Mouse (Mus musculus): ENCODE results near the gene Pebp1. TPM values are rescaled to one million over a fixed set of nuclear protein-coding genes. Genes with fewer than 3 reads are reported as not detected.

Pebp1 gene
- 636 and 699 TPM in 2 replicates for polyA plus RNA-seq (2015; fragmentation: Nextera tagmentation; extraction: Ambion mirVana)

DNA sequence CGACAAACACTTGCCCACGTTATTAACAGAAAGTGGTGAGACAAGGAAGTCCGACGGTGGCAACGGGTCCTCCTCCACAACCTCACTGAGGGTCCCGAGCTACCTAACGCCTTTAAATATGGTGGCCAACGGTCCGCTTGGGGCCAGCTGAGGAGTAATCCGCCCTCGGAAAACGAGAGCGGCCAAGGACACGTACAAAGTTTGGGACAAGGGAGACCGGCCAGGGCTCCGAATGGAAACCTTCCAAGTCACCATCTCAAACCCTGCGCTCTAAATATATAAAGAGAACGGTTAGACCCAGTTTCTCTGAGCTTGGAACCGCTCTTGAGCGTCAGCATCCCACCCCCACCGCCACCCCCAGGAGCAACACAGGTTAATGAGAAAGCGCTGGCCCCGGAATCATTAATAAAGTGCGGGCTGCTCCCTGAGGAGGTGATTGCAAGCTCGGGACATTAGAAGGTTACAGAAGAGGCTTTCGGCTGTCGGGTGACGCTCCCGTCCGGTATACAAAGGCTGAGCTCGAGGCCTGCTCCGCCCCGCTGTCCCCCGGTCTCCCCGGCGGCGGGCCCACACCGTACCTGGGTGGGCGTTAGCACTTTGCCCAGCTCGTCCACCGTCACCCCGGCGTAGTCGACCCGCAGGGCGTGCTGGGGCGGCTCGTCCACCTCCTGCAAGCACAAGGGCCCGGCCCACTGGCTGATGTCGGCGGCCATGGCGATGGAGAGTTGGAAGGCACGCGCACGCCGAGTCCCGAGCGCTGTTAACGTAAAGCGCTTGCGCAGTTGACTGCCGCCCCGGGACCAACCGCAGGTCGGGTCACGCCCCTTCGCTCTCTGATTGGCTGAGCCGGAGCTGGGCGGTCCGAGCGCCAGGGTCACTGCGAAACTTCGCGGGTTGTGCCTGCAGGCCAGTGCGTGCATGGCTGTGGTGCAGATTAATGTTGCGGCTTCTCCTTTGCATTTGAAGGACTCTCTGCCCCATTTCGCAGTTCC is at the start of gene Pebp1:
TSS of gene Pebp1 (minus strand) at position 795 of the 992 bp plus-strand sequence.
- peak within 1 kb of the TSS; percentile 86 for H3K4me3 ChIP-seq (ENCODE audit: low read length)
- peaks cover 18% of the 10 kb centered on the region for H3K4me1 ChIP-seq (ENCODE audit: control insufficient read depth, insufficient read depth, low read length)
- no peaks in the 10 kb centered on the region for H3K9me3 ChIP-seq (ENCODE audit: control insufficient read depth, low read length)
- H3K9ac ChIP-seq (ENCODE audit: low read depth, low read length) = peak within 1 kb of the TSS; percentile 92
- peak within 1 kb of the TSS; percentile 63 for H3K27ac ChIP-seq (ENCODE audit: low read length)
- no peaks in the 10 kb centered on the region for H3K27me3 ChIP-seq (replicated peaks; ENCODE audit: control insufficient read depth, insufficient read depth, low read length)
- WGBS = under 1% methylated on average over 62 of the region's 77 CpGs
- H3K4me2 ChIP-seq (ENCODE audit: low read depth, low read length) = peak within 1 kb of the TSS; percentile 63
- H3K36me3 ChIP-seq (ENCODE audit: control insufficient read depth, insufficient read depth, low read length) = 0 out of 2 replicates have a peak, but pooled peaks cover 7% of the 10 kb centered on the region
- peak; percentile 99 for ATAC-seq

DNA sequence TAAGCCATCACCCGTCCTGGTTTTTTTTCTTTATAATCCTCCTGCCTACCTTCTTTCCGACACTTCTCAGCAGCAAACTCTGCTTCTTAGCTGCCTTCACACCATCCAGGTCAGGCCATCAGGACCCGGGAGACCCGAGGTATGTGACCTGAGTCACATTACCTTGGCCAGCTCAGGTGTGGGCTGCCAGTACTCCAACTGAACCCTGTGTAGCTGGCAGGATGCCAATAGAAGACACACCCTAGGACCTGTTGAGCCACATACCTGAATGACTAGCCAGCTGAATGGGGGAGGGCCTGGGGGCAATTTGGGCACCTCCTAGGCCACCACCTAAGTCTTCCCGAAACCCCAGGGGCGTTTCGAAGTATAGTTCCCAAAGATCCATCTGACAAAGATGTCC is 43.0 kb upstream of the Pebp1 start:
- 70% methylated on average over 7 of the region's 7 CpGs for WGBS
- Histone ChIP-seq H3K9me3 (ENCODE audit: control insufficient read depth, low read length) (peaks cover 3% of the 10 kb centered on the region; the same call in 1 of the 2 replicates), H3K27ac (ENCODE audit: low read length) (no peak overlapping the region), H3K9ac (ENCODE audit: low read depth, low read length) (no peak overlapping the region), H3K27me3 (replicated peaks; ENCODE audit: control insufficient read depth, insufficient read depth, low read length) (no peaks in the 10 kb centered on the region), H3K4me2 (ENCODE audit: low read depth, low read length) (no peak overlapping the region), H3K36me3 (ENCODE audit: control insufficient read depth, insufficient read depth, low read length) (peaks cover 5% of the 10 kb centered on the region), H3K4me3 (ENCODE audit: low read length) (no peak overlapping the region), H3K4me1 (ENCODE audit: control insufficient read depth, insufficient read depth, low read length) (peaks cover 5% of the 10 kb centered on the region; the same call in 1 of the 2 replicates)
- peak; percentile 79 for ATAC-seq

DNA sequence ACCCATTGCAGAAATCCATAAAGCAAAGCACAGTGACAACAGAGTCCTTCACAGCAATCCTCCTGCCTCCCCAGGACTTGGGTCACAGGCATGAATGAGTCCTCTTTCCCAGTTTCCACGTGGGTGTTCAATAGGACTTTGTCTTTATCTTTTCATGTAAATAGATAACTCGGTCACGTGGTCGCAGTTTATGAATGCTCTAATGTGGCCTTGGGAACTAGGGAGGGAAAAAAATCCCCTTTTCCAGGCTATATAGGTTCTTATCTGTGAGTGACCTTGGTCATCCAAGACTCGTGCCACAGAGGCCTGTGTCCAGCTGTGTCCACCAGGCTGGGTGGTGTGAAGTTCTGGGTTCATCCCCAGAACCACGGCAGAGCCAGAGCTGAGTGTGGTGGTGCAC is 39.0 kb upstream of the Pebp1 start:
- Histone ChIP-seq H3K27ac (ENCODE audit: low read length) (peak overlapping the region; percentile 53; the same call in 1 of the 2 replicates), H3K36me3 (ENCODE audit: control insufficient read depth, insufficient read depth, low read length) (no peaks in the 10 kb centered on the region), H3K9me3 (ENCODE audit: control insufficient read depth, low read length) (no peaks in the 10 kb centered on the region), H3K4me1 (ENCODE audit: control insufficient read depth, insufficient read depth, low read length) (peaks cover 5% of the 10 kb centered on the region; the same call in 1 of the 2 replicates), H3K4me3 (ENCODE audit: low read length) (no peak overlapping the region), H3K9ac (ENCODE audit: low read depth, low read length) (no peak overlapping the region), H3K4me2 (ENCODE audit: low read depth, low read length) (no peak overlapping the region), H3K27me3 (replicated peaks; ENCODE audit: control insufficient read depth, insufficient read depth, low read length) (no peaks in the 10 kb centered on the region)
- peak; percentile 62 for ATAC-seq
- 48% methylated on average over 6 of the region's 6 CpGs for WGBS

DNA sequence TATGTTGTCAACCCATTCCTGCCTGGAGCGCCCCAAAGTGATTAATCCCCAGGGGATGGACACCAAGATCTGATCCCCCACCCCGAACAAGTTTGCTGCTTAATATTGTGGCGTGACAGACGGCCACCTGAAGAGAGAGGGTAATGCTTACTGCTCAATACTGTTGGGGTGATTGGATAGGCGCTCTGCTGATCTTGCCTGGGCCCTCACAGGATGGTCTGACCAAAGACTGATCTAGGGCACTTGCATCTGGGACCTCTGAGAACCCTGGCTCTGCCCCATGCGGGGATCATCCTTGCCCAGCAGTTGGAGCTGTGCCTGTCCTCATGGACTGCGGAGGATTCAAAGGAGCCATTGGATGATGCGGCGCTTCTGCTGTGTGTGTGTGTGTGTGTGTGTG is 36.3 kb upstream of the Pebp1 start:
- Histone ChIP-seq H3K4me1 (ENCODE audit: control insufficient read depth, insufficient read depth, low read length) (peaks cover 16% of the 10 kb centered on the region), H3K36me3 (ENCODE audit: control insufficient read depth, insufficient read depth, low read length) (no peaks in the 10 kb centered on the region), H3K27ac (ENCODE audit: low read length) (no peak overlapping the region), H3K27me3 (replicated peaks; ENCODE audit: control insufficient read depth, insufficient read depth, low read length) (no peaks in the 10 kb centered on the region), H3K9me3 (ENCODE audit: control insufficient read depth, low read length) (no peaks in the 10 kb centered on the region), H3K9ac (ENCODE audit: low read depth, low read length) (no peak overlapping the region), H3K4me2 (ENCODE audit: low read depth, low read length) (no peak overlapping the region), H3K4me3 (ENCODE audit: low read length) (no peak overlapping the region)
- WGBS = 85% methylated on average over 9 of the region's 9 CpGs
- no peak for ATAC-seq

DNA sequence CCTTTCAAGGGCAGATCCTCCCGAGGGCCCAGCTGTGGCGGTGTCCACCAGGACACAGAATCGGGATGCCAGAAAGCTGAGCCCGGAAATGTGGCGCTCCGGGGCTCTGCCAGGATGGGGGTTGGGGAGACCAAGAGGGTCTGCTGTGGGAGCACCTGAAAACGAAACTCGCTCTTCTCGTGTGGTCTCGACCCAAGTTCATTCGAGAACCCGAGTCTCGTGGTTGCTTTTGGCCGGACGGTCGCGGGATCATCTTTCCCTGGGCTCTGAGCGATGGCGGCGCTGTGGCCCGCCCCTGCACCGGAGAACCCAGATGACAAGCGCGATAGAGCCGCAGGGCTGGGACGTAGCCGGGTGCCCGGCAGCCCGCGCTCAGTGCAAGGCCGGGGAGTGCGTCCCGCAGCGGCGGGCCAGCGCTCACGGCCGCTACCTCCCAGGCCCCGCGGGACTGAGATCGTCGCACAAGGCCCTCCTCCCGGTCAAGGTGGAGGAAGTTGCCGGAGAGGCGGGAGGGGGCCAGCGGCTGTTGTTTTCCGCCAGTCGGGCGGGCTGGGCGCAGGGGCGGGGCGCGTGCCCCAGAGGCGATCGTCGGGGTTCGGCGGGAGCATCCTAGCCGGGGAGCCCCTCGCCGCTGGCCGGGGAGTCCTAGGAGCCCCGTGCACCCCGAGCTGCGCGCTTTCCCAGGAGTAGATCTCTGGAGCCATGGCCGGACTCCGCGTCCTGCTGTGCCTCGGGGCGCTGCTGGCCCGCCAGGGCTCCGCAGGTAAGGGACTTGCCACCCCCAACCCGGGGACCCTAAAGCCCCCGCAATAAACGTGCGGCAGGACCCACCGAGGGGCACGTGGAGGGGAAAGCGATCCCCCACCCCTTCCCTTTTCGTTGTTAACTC is 31.6 kb upstream of the Pebp1 start, which contains the start of gene Vsig10:
TSS of gene Vsig10 (plus strand) at position 343 of the 889 bp plus-strand sequence.
- no peaks in the 10 kb centered on the region for H3K27me3 ChIP-seq (replicated peaks; ENCODE audit: control insufficient read depth, insufficient read depth, low read length)
- WGBS = under 1% methylated on average over 80 of the region's 81 CpGs
- peak within 1 kb of the TSS; percentile 88 for H3K4me3 ChIP-seq (ENCODE audit: low read length)
- peak; percentile 80 for ATAC-seq
- peak within 1 kb of the TSS; percentile 94 for H3K9ac ChIP-seq (ENCODE audit: low read depth, low read length)
- no peaks in the 10 kb centered on the region for H3K9me3 ChIP-seq (ENCODE audit: control insufficient read depth, low read length)
- H3K36me3 ChIP-seq (ENCODE audit: control insufficient read depth, insufficient read depth, low read length) = no peaks in the 10 kb centered on the region
- peak within 1 kb of the TSS; percentile 84 for H3K4me2 ChIP-seq (ENCODE audit: low read depth, low read length)
- H3K27ac ChIP-seq (ENCODE audit: low read length) = peak within 1 kb of the TSS; percentile 93
- H3K4me1 ChIP-seq (ENCODE audit: control insufficient read depth, insufficient read depth, low read length) = peaks cover 29% of the 10 kb centered on the region

DNA sequence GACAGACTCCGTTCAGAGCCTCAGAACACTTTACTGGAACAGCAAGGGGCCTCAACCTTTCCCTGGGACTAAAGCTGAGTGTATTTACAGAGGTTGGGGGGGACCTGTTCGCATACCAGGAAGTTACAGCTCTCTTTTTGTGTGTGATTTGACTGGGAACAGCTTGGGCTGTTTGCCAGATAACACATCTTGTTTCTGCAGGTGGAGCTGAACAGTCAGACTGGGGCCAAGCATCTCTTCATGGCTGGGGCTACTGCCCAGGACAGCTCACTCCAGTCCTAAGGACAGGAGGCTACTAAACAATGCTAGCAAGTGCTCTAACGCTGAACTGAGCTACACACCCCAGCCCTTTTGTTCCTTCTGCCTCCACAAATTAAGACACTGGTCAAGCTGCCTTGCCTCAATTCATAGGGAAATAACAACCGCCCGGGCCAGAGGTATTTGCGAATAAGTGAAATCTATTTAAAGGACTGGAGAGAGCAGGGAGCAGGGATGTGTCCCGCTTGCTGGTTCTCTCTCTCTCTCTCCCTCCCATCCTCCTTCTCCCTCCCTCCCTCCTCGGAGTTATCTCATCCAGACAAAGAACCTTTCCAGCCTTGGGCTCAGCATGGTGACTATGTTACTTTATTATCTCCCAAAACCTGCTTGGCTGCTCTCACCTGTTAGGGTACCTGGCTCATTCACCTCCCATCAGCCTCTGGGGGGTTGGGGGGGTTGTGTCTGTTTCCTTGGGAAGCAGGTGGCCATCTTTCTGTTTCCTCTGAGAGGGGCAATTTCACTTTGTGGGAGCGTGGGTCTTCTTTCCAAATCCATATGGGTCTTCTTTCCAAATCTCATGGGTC is 27.4 kb upstream of the Pebp1 start:
- Histone ChIP-seq H3K27ac (ENCODE audit: low read length) (peak overlapping the region; percentile 76), H3K9ac (ENCODE audit: low read depth, low read length) (0 out of 2 replicates have a peak overlapping the region, but pooled peaks have one; percentile 27), H3K36me3 (ENCODE audit: control insufficient read depth, insufficient read depth, low read length) (no peaks in the 10 kb centered on the region), H3K4me3 (ENCODE audit: low read length) (no peak overlapping the region), H3K4me2 (ENCODE audit: low read depth, low read length) (peak overlapping the region; percentile 51), H3K9me3 (ENCODE audit: control insufficient read depth, low read length) (no peaks in the 10 kb centered on the region), H3K4me1 (ENCODE audit: control insufficient read depth, insufficient read depth, low read length) (peaks cover 22% of the 10 kb centered on the region), H3K27me3 (replicated peaks; ENCODE audit: control insufficient read depth, insufficient read depth, low read length) (no peaks in the 10 kb centered on the region)
- 19% methylated on average over 9 of the region's 9 CpGs for WGBS
- peak; percentile 43 for ATAC-seq

DNA sequence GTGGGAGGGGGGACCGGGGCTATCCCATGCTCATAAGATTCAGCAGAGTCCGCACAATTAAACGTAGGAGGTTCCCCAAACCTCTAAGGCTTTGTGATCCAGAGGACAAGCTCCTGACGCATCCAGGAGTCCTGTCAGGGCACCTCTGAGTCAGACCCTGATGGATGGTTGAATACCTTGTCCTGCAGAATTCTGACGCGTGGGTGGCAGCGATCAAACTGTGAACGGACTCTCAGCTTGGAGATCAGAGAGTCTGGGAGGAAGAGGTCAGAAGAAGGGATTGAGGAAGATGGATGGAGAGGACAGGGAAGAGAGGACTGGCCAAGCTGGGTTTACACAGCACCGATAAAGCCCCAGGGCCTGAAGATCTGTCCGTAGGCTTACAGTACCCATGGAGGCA is 26.5 kb upstream of the Pebp1 start:
- H3K4me2 ChIP-seq (ENCODE audit: low read depth, low read length) = peak overlapping the region; percentile 51
- H3K4me3 ChIP-seq (ENCODE audit: low read length) = peak overlapping the region; percentile 39
- peak overlapping the region; percentile 76 for H3K27ac ChIP-seq (ENCODE audit: low read length)
- H3K4me1 ChIP-seq (ENCODE audit: control insufficient read depth, insufficient read depth, low read length) = peaks cover 22% of the 10 kb centered on the region
- ATAC-seq = peak; percentile 21; the same call in 1 of the 2 replicates
- 29% methylated on average over 10 of the region's 10 CpGs for WGBS
- no peaks in the 10 kb centered on the region for H3K27me3 ChIP-seq (replicated peaks; ENCODE audit: control insufficient read depth, insufficient read depth, low read length)
- H3K9ac ChIP-seq (ENCODE audit: low read depth, low read length) = peak overlapping the region; percentile 17
- no peaks in the 10 kb centered on the region for H3K9me3 ChIP-seq (ENCODE audit: control insufficient read depth, low read length)
- no peaks in the 10 kb centered on the region for H3K36me3 ChIP-seq (ENCODE audit: control insufficient read depth, insufficient read depth, low read length)

DNA sequence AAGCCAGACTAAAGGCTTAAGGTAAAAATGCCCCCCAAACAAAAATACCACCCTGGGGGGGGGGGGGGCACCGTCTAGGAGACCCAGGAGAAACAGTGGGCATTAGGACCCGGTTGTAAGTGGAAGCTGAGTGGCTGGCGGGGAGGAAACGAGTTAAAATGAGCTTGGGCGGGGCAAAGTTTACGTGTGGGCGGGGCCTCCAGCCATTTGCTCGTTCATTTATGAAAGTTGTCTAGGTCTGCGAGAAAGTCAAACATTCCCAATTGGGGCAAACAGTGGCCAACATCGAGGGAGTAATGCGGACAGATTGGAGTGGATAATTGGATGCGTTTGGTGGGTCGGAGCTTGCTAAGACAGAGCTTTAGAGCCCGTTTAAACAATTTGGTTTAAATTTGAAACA is 26.0 kb upstream of the Pebp1 start:
- H3K27me3 ChIP-seq (replicated peaks; ENCODE audit: control insufficient read depth, insufficient read depth, low read length) = no peaks in the 10 kb centered on the region
- H3K9ac ChIP-seq (ENCODE audit: low read depth, low read length) = peak overlapping the region; percentile 17
- peak overlapping the region; percentile 76 for H3K27ac ChIP-seq (ENCODE audit: low read length)
- WGBS = 16% methylated on average over 14 of the region's 14 CpGs
- peak overlapping the region; percentile 39 for H3K4me3 ChIP-seq (ENCODE audit: low read length)
- H3K4me2 ChIP-seq (ENCODE audit: low read depth, low read length) = peak overlapping the region; percentile 51
- ATAC-seq = peak; percentile 58
- H3K36me3 ChIP-seq (ENCODE audit: control insufficient read depth, insufficient read depth, low read length) = no peaks in the 10 kb centered on the region
- no peaks in the 10 kb centered on the region for H3K9me3 ChIP-seq (ENCODE audit: control insufficient read depth, low read length)
- peaks cover 22% of the 10 kb centered on the region for H3K4me1 ChIP-seq (ENCODE audit: control insufficient read depth, insufficient read depth, low read length)

Measured in intestine, embryonic 16.5 days (tissue).